Mouse (Mus musculus) urinary bladder, postnatal 25 days (tissue): Measurements from ENCODE around the gene Hist1h3b.

Source experiments
- DNase-seq: peaks from one replicate; pipeline ENCODE4 v3.0.0; 2022; ENCODE audit warnings: low spot score

The Hist1h3b gene

GRCm38 (mm10) chr13:23792520-23792919, 40.5 kb downstream of the Hist1h3b start:
- DNase-seq, result peak; percentile 27

GRCm38 (mm10) chr13:23799405-23799804, 47.3 kb downstream of the Hist1h3b start:
- DNase-seq, result no peak
